Mouse (Mus musculus): ENCODE results near the gene Mrps11. TPM values are rescaled to one million over a fixed set of nuclear protein-coding genes. Genes with fewer than 3 reads are reported as not detected.

Gene Mrps11
- total and polyA plus RNA-seq, 3 experiments: 68.3 to 94.6 (median 75.1) TPM

DNA sequence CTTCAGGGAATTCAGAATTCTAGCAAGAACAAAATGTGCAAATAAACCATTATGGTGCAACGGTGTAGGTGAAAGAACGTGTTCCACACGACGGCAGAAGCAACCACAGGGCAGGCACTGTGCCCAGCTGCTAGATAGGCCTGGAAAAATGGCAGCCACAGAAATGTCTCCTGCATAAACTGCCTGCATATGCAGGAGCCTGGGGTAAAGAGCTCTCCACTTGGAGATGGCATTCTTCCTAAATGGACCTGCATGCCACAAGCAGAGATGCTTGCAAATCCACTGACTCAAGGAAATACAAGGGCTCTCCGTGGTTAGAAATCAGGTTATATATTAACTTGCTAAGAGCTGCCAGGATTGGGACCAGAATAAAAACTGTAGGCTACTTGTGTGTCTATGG lies 4.2 kb upstream of the Mrps11 start:
- H3K9ac ChIP-seq (ENCODE audit: insufficient read depth, low read depth): no peak overlapping the region
- H3K79me2 ChIP-seq (replicated peaks; ENCODE audit: control insufficient read depth, extremely low read depth, insufficient read depth, poor library complexity, severe bottlenecking): peaks cover 23% of the 10 kb centered on the region
- dilution Hi-C loops (cut with MboI; ENCODE audit: extremely low pct_ligation_motif_present, extremely low pct_unique_long_range_greater_than_20kb, low sequenced_read_pairs) (no loop called here), in situ Hi-C loops (cut with MboI; ENCODE audit: low pct_ligation_motif_present, low pct_unique_long_range_greater_than_20kb, low sequenced_read_pairs) (loop anchor here (25.0 kb wide), 1 partner anchor 309 kb away; no protein-coding TSS in a partner anchor)
- H3K9me3 ChIP-seq (replicated peaks; ENCODE audit: low read length): no peaks in the 10 kb centered on the region
- peaks cover 50 to 73% of the 10 kb centered on the region in 2 experiments for H3K36me3 ChIP-seq (replicated peaks in 1 of 2; ENCODE audit: control insufficient read depth in 1 of 2, insufficient read depth in 1 of 2, low read length in 1 of 2)
- no peak for DNase-seq (ENCODE audit: extremely low read depth)
- no peak overlapping the region for H3K4me3 ChIP-seq (replicated peaks in 1 of 3; ENCODE audit: low read depth in 2 of 3, low read length in 2 of 3, poor library complexity in 1 of 3)
- H3K4me2 ChIP-seq (ENCODE audit: insufficient read depth, low read depth, poor library complexity, severe bottlenecking): no peak overlapping the region
- H3K27me3 ChIP-seq (replicated peaks): no peaks in the 10 kb centered on the region
- peaks cover 0 to 14% of the 10 kb centered on the region in 2 experiments; a peak in 2 of 4 replicates for H3K4me1 ChIP-seq (ENCODE audit: control insufficient read depth in 1 of 2, insufficient read depth in 2 of 2)
- no peak for TF ChIP-seq HCFC1 (IDR thresholded peaks at IDR 0.05; ENCODE audit: low read depth, low read length)
- no peak for TF ChIP-seq CTCF (conservative IDR thresholded peaks at IDR 0.05 in 1 of 2, IDR thresholded peaks at IDR 0.05 in 1 of 2; ENCODE audit: low read depth in 2 of 2, low read length in 2 of 2)
- no peak for TF ChIP-seq RCOR1 (conservative IDR thresholded peaks at IDR 0.05; ENCODE audit: low read depth, low read length)
- no peak for TF ChIP-seq EP300 (IDR thresholded peaks at IDR 0.05; ENCODE audit: low read length)
- no peak for TF ChIP-seq GABPA (IDR thresholded peaks at IDR 0.05; ENCODE audit: insufficient replicate concordance, low read depth, low read length)
- TF ChIP-seq PAX5 (IDR thresholded peaks at IDR 0.05; ENCODE audit: low read length): no peak
- no peak overlapping the region for H3K27ac ChIP-seq (ENCODE audit: insufficient read depth, low read depth)

DNA sequence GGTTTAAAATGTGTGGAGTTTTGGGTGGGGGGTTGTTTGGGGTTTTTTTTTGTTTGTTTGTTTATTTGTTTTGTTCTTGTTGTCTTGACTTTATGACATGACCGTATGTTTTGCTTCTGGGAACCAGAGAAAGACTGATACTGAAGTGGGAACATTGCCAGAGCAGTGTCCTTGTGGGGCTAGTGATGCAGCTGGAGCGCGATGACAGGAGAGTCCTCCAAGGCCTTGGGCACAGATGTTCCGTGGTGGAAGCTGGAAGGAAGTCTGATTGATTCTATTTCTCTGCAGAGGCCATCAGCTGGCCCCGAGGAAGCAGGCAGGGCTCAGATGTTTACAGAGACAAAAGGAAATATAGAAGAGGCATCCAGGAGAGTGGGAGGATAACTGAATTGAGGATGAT lies 3.0 kb downstream of the Mrps11 start:
- Histone ChIP-seq H3K79me2 (replicated peaks; ENCODE audit: control insufficient read depth, extremely low read depth, insufficient read depth, poor library complexity, severe bottlenecking) (peaks cover 25% of the 10 kb centered on the region), H3K27ac (ENCODE audit: insufficient read depth, low read depth) (no peak overlapping the region), H3K4me2 (ENCODE audit: insufficient read depth, low read depth, poor library complexity, severe bottlenecking) (no peak overlapping the region), H3K4me3 (replicated peaks in 1 of 3; ENCODE audit: low read depth in 2 of 3, low read length in 2 of 3, poor library complexity in 1 of 3) (no peak overlapping the region), H3K4me1 (ENCODE audit: control insufficient read depth in 1 of 2, insufficient read depth in 2 of 2) (peaks cover 4 to 26% of the 10 kb centered on the region in 2 experiments; a peak in 3 of 4 replicates), H3K27me3 (replicated peaks) (no peaks in the 10 kb centered on the region), H3K36me3 (replicated peaks in 1 of 2; ENCODE audit: control insufficient read depth in 1 of 2, insufficient read depth in 1 of 2, low read length in 1 of 2) (peaks cover 31 to 67% of the 10 kb centered on the region in 2 experiments), H3K9ac (ENCODE audit: insufficient read depth, low read depth) (no peak overlapping the region), H3K9me3 (replicated peaks; ENCODE audit: low read length) (no peaks in the 10 kb centered on the region)
- TF ChIP-seq ELF1 (IDR thresholded peaks at IDR 0.05; ENCODE audit: low read depth, low read length) (no peak), MAX (IDR thresholded peaks at IDR 0.05; ENCODE audit: low read length) (no peak), MAFK (IDR thresholded peaks at IDR 0.05; ENCODE audit: insufficient replicate concordance, low read length) (no peak), KAT2A (IDR thresholded peaks at IDR 0.05; ENCODE audit: insufficient replicate concordance, low read length) (no peak), UBTF (IDR thresholded peaks at IDR 0.05; ENCODE audit: low read depth, low read length) (no peak), ZNF384 (IDR thresholded peaks at IDR 0.05; ENCODE audit: low read depth, low read length) (no peak), RCOR1 (conservative IDR thresholded peaks at IDR 0.05; ENCODE audit: low read depth, low read length) (no peak), MXI1 (IDR thresholded peaks at IDR 0.05; ENCODE audit: low read depth, low read length) (no peak), SIN3A (IDR thresholded peaks at IDR 0.05; ENCODE audit: low read length) (no peak), ZKSCAN1 (IDR thresholded peaks at IDR 0.05; ENCODE audit: borderline replicate concordance, low read depth, low read length) (no peak), ZC3H11A (IDR thresholded peaks at IDR 0.05; ENCODE audit: low read depth, low read length) (no peak), GABPA (IDR thresholded peaks at IDR 0.05; ENCODE audit: insufficient replicate concordance, low read depth, low read length) (no peak), PAX5 (IDR thresholded peaks at IDR 0.05; ENCODE audit: low read length) (no peak), TCF12 (IDR thresholded peaks at IDR 0.05; ENCODE audit: low read depth, low read length) (no peak), USF1 (IDR thresholded peaks at IDR 0.05; ENCODE audit: low read depth, low read length) (no peak), ETS1 (conservative IDR thresholded peaks at IDR 0.05; ENCODE audit: low read depth, low read length) (no peak), HCFC1 (IDR thresholded peaks at IDR 0.05; ENCODE audit: low read depth, low read length) (no peak), CHD1 (IDR thresholded peaks at IDR 0.05; ENCODE audit: low read depth, low read length) (no peak), NELFE (IDR thresholded peaks at IDR 0.05; ENCODE audit: low read depth, low read length) (no peak), CTCF (conservative IDR thresholded peaks at IDR 0.05 in 1 of 2, IDR thresholded peaks at IDR 0.05 in 1 of 2; ENCODE audit: low read depth in 2 of 2, low read length in 2 of 2) (no peak)
- in situ Hi-C loops (cut with MboI; ENCODE audit: low pct_ligation_motif_present, low pct_unique_long_range_greater_than_20kb, low sequenced_read_pairs) (loop anchor here (25.0 kb wide), 1 partner anchor 301 kb away; no protein-coding TSS in a partner anchor), dilution Hi-C loops (cut with MboI; ENCODE audit: extremely low pct_ligation_motif_present, extremely low pct_unique_long_range_greater_than_20kb, low sequenced_read_pairs) (no loop called here)
- no peak for DNase-seq (ENCODE audit: extremely low read depth)
